Mouse (Mus musculus) ES-E14 (cell line): Measurements from ENCODE around the gene Patl1.

Experiments
- CHD2 ChIP-seq: IDR thresholded peaks from 2 replicates; pipeline ENCODE4 v1.6.1; 2014; ENCODE audit warnings: mild to moderate bottlenecking, low read depth, low read length, inconsistent platforms
- MAFK ChIP-seq: IDR thresholded peaks from 2 replicates; pipeline ENCODE4 v1.6.1; 2014; ENCODE audit warnings: mild to moderate bottlenecking, low read depth, low read length, inconsistent platforms; ENCODE audit not compliant: insufficient read depth
- ZC3H11A ChIP-seq: IDR thresholded peaks from 2 replicates; pipeline ENCODE4 v1.6.1; 2012; ENCODE audit warnings: low read depth, mild to moderate bottlenecking, inconsistent platforms, low read length, borderline replicate concordance
- ZNF384 ChIP-seq: IDR thresholded peaks from 2 replicates; pipeline ENCODE4 v1.6.1; 2012; ENCODE audit warnings: low read depth, low read length, inconsistent platforms

DNA sequence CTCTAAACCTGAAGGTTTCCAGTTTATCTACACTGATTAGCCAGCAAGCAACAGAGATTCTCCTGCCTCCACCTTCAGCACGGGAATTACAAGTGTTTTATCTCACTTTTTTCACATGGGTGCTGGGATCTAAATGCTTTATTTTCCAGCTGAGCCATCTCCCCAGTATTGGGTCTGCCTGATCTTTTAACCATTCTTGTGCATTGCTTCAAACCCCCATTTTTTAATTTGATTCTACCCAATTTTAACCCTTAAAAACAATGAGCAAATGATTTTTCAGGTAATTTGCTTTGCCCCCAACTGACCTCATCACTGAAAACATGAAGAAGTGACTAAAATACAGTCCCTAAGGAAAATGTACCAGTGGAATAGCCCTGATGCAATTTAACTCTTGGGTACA lies 25.9 kb upstream of the Patl1 start, which contains the start of gene Olfr1420:
- TF ChIP-seq MAFK (no peak), ZNF384 (no peak), CHD2 (no peak), ZC3H11A (no peak)
